Mouse (Mus musculus) embryonic facial prominence, embryonic 12.5 days (tissue): ENCODE data around the gene Rnaset2a. TPM values are rescaled to one million over a fixed set of nuclear protein-coding genes. Genes with fewer than 3 reads are reported as not detected.
"Not testable (repeated sequence)": the region's sequence is repeated elsewhere in the genome, so short reads cannot be mapped to it uniquely, and the experiment has no call there.

Experiments used
- ATAC-seq: fragments of 200-750 bp; cut with Nextera tagmentation; 2 replicates; pipeline ENCODE4 v1.8.0; 2017; ENCODE audit not compliant: insufficient number of reproducible peaks, insufficient read depth, low FRiP score, low TSS enrichment
- H3K27ac ChIP-seq: fragments of 300-500 bp; sonication (generic); 2 replicates; pipeline ENCODE4 v1.5.1; 2016; ENCODE audit warnings: mild to moderate bottlenecking
- H3K27me3 ChIP-seq: fragments of 300-500 bp; sonication (generic); 2 replicates; pipeline ENCODE4 v1.6.1; 2016; ENCODE audit warnings: mild to moderate bottlenecking, moderate library complexity
- H3K36me3 ChIP-seq: fragments of 300-500 bp; sonication (generic); 2 replicates; pipeline ENCODE4 v1.6.1; 2016; ENCODE audit warnings: mild to moderate bottlenecking
- H3K4me1 ChIP-seq: fragments of 300-500 bp; sonication (generic); 2 replicates; pipeline ENCODE4 v1.6.1; 2016
- H3K4me2 ChIP-seq: fragments of 300-500 bp; sonication (generic); replicated peaks from 2 replicates; pipeline ENCODE4 v1.6.1; 2016; ENCODE audit warnings: mild to moderate bottlenecking, moderate library complexity
- H3K4me3 ChIP-seq: fragments of 300-500 bp; sonication (generic); 2 replicates; pipeline ENCODE4 v1.5.1; 2016; ENCODE audit warnings: mild to moderate bottlenecking
- H3K9ac ChIP-seq: fragments of 300-500 bp; sonication (generic); 2 replicates; pipeline ENCODE4 v1.6.1; 2016; ENCODE audit warnings: mild to moderate bottlenecking, moderate library complexity
- H3K9me3 ChIP-seq: fragments of 300-500 bp; sonication (generic); 2 replicates; pipeline ENCODE4 v1.6.1; 2016; ENCODE audit warnings: mild to moderate bottlenecking, moderate library complexity
- WGBS: fragments of 180-500 bp; shearing (Covaris S2); methylation state at CpG from one replicate; pipeline ENCODE4 v1.1.7; 2016; 5-methylcytosine and 5-hydroxymethylcytosine counted together
- polyA plus RNA-seq: library from polyadenylated mRNA; unstranded; fragments of >200 nt; fragmentation: Nextera tagmentation; extraction: Ambion mirVana; gene quantifications from 2 replicates; pipeline ENCODE4 v1.2.1, GENCODE M21; 2016

Gene Rnaset2a
- polyA plus RNA-seq, 1 experiment from 2014 or later = 22.0 TPM

- not testable (repeated sequence) for H3K4me2 ChIP-seq, ATAC-seq, H3K27ac ChIP-seq, H3K4me1 ChIP-seq, H3K9ac ChIP-seq, H3K36me3 ChIP-seq, H3K4me3 ChIP-seq, H3K27me3 ChIP-seq, H3K9me3 ChIP-seq
- WGBS = 83% methylated on average over 1 of the region's 7 CpGs
Observed at GRCm38 (mm10) chr17:8128326-8128993, 19.4 kb downstream of the Rnaset2a start.

GRCm38 (mm10) chr17:8124586-8124985 is 23.3 kb downstream of the Rnaset2a start:
- not testable (repeated sequence) for H3K4me3 ChIP-seq, H3K9me3 ChIP-seq, H3K4me1 ChIP-seq, H3K27ac ChIP-seq, H3K36me3 ChIP-seq, H3K9ac ChIP-seq, ATAC-seq, H3K4me2 ChIP-seq, H3K27me3 ChIP-seq
- WGBS = 100% methylated on average over 3 of the region's 6 CpGs

- not testable (repeated sequence) for H3K4me3 ChIP-seq, ATAC-seq, H3K4me1 ChIP-seq, H3K27me3 ChIP-seq, H3K27ac ChIP-seq, H3K4me2 ChIP-seq, H3K9me3 ChIP-seq, H3K36me3 ChIP-seq, H3K9ac ChIP-seq
- no CpG with 5 or more reads among the region's 3 CpGs for WGBS
Observed at GRCm38 (mm10) chr17:8122974-8123373, 24.9 kb downstream of the Rnaset2a start.

- H3K9me3 ChIP-seq, H3K9ac ChIP-seq, H3K4me1 ChIP-seq, H3K27ac ChIP-seq, H3K4me2 ChIP-seq, H3K27me3 ChIP-seq, H3K36me3 ChIP-seq, ATAC-seq, H3K4me3 ChIP-seq: not testable (repeated sequence)
- no CpG with 5 or more reads among the region's 6 CpGs for WGBS
Observed at GRCm38 (mm10) chr17:8116928-8117327, 31.0 kb downstream of the Rnaset2a start.

GRCm38 (mm10) chr17:8116378-8116777 is 31.5 kb downstream of the Rnaset2a start:
- 63% methylated on average over 8 of the region's 11 CpGs for WGBS
- ATAC-seq, H3K4me3 ChIP-seq, H3K9me3 ChIP-seq, H3K4me1 ChIP-seq, H3K27ac ChIP-seq, H3K36me3 ChIP-seq, H3K27me3 ChIP-seq, H3K4me2 ChIP-seq, H3K9ac ChIP-seq: not testable (repeated sequence)

- not testable (repeated sequence) for H3K4me2 ChIP-seq, H3K9me3 ChIP-seq, H3K4me3 ChIP-seq, ATAC-seq, H3K27me3 ChIP-seq, H3K27ac ChIP-seq, H3K4me1 ChIP-seq, H3K9ac ChIP-seq, H3K36me3 ChIP-seq
- WGBS = no CpG with 5 or more reads among the region's 1 CpGs
Observed at GRCm38 (mm10) chr17:8112199-8112598, 35.7 kb downstream of the Rnaset2a start.

GRCm38 (mm10) chr17:8101297-8101609 is 46.6 kb downstream of the Rnaset2a start:
- H3K4me1 ChIP-seq, H3K9me3 ChIP-seq, H3K27me3 ChIP-seq, H3K36me3 ChIP-seq, H3K27ac ChIP-seq, ATAC-seq, H3K9ac ChIP-seq, H3K4me2 ChIP-seq, H3K4me3 ChIP-seq: not testable (repeated sequence)
- 41% methylated on average over 3 of the region's 6 CpGs for WGBS

- H3K9ac ChIP-seq, ATAC-seq, H3K9me3 ChIP-seq, H3K4me2 ChIP-seq, H3K4me1 ChIP-seq, H3K27me3 ChIP-seq, H3K36me3 ChIP-seq, H3K27ac ChIP-seq, H3K4me3 ChIP-seq: not testable (repeated sequence)
- WGBS = 27% methylated on average over 8 of the region's 26 CpGs
Observed at GRCm38 (mm10) chr17:8100405-8101296, 47.2 kb downstream of the Rnaset2a start.

- not testable (repeated sequence) for ATAC-seq, H3K27me3 ChIP-seq
Observed at GRCm38 (mm10) chr17:8096199-8096598, 51.7 kb downstream of the Rnaset2a start.

GRCm38 (mm10) chr17:8095653-8096052 is 52.2 kb downstream of the Rnaset2a start:
- 61% methylated on average over 3 of the region's 5 CpGs for WGBS
- H3K4me1 ChIP-seq = not testable (repeated sequence)

More at GRCm38 (mm10) chr17:8096199-8096598, 51.7 kb downstream of the Rnaset2a start:
- H3K4me2 ChIP-seq, H3K4me3 ChIP-seq, H3K27ac ChIP-seq, H3K9ac ChIP-seq, H3K4me1 ChIP-seq, H3K36me3 ChIP-seq, H3K9me3 ChIP-seq: not testable (repeated sequence)
- WGBS = 64% methylated on average over 5 of the region's 5 CpGs

GRCm38 (mm10) chr17:8092537-8093526 is 55.1 kb downstream of the Rnaset2a start:
- not testable (repeated sequence) for ATAC-seq, H3K4me2 ChIP-seq

More at GRCm38 (mm10) chr17:8095653-8096052, 52.2 kb downstream of the Rnaset2a start:
- not testable (repeated sequence) for H3K9me3 ChIP-seq, H3K9ac ChIP-seq, H3K36me3 ChIP-seq, H3K27ac ChIP-seq, H3K27me3 ChIP-seq, ATAC-seq, H3K4me2 ChIP-seq, H3K4me3 ChIP-seq

More at GRCm38 (mm10) chr17:8092537-8093526, 55.1 kb downstream of the Rnaset2a start:
- H3K36me3 ChIP-seq, H3K27me3 ChIP-seq, H3K27ac ChIP-seq, H3K9me3 ChIP-seq, H3K4me1 ChIP-seq, H3K4me3 ChIP-seq, H3K9ac ChIP-seq: not testable (repeated sequence)
- WGBS = 52% methylated on average over 4 of the region's 18 CpGs
